Mouse (Mus musculus) limb, embryonic 15.5 days (tissue): Measurements from ENCODE around the gene Acoxl. TPM values are rescaled to one million over a fixed set of nuclear protein-coding genes. Genes with fewer than 3 reads are reported as not detected.

Source experiments
- ATAC-seq: fragments of 200-750 bp; cut with Nextera tagmentation; 2 replicates; pipeline ENCODE4 v1.8.0; 2017; ENCODE audit warnings: low read depth, moderate TSS enrichment; ENCODE audit not compliant: insufficient number of reproducible peaks, low FRiP score, low TSS enrichment
- H3K27ac ChIP-seq: fragments of 300-500 bp; sonication (generic); 2 replicates; pipeline ENCODE4 v1.5.1; 2015; ENCODE audit warnings: moderate library complexity, mild to moderate bottlenecking, inconsistent platforms
- H3K27me3 ChIP-seq: fragments of 300-500 bp; sonication (generic); 2 replicates; pipeline ENCODE4 v1.6.1; 2015; ENCODE audit warnings: inconsistent platforms
- H3K36me3 ChIP-seq: fragments of 300-500 bp; sonication (generic); 2 replicates; pipeline ENCODE4 v1.6.1; 2015; ENCODE audit warnings: inconsistent platforms
- H3K4me1 ChIP-seq: fragments of 300-500 bp; sonication (generic); 2 replicates; pipeline ENCODE4 v1.6.1; 2015; ENCODE audit warnings: inconsistent platforms
- H3K4me2 ChIP-seq: fragments of 300-500 bp; sonication (generic); 2 replicates; pipeline ENCODE4 v1.6.1; 2015; ENCODE audit warnings: mild to moderate bottlenecking, inconsistent platforms
- H3K4me3 ChIP-seq: fragments of 300-500 bp; sonication (generic); 2 replicates; pipeline ENCODE4 v1.5.1; 2015; ENCODE audit warnings: mild to moderate bottlenecking, inconsistent platforms
- H3K9ac ChIP-seq: fragments of 300-500 bp; sonication (generic); 2 replicates; pipeline ENCODE4 v1.6.1; 2015; ENCODE audit warnings: inconsistent platforms
- H3K9me3 ChIP-seq: fragments of 300-500 bp; sonication (generic); 2 replicates; pipeline ENCODE4 v1.6.1; 2016; ENCODE audit warnings: inconsistent platforms
- WGBS: fragments of 180-500 bp; shearing (Covaris S2); methylation state at CpG from one replicate; pipeline ENCODE4 v1.1.7; 2015; 5-methylcytosine and 5-hydroxymethylcytosine counted together
- polyA plus RNA-seq: library from polyadenylated mRNA; unstranded; fragments of >200 nt; fragmentation: Nextera tagmentation; extraction: Ambion mirVana; gene quantifications from 2 replicates; pipeline ENCODE4 v1.2.1, GENCODE M21; 2015

The Acoxl gene
- polyA plus RNA-seq, 1 experiment from 2014 or later, result 0.09 TPM

- Histone ChIP-seq H3K9ac (no peak overlapping the region), H3K27me3 (no peaks in the 10 kb centered on the region), H3K4me2 (no peak overlapping the region), H3K4me1 (peaks cover 12% of the 10 kb centered on the region), H3K4me3 (no peak overlapping the region), H3K27ac (no peak overlapping the region), H3K36me3 (peaks cover 24% of the 10 kb centered on the region), H3K9me3 (no peaks in the 10 kb centered on the region)
- ATAC-seq, result no peak
Observed at GRCm38 (mm10) chr2:128143992-128144391, 305.3 kb downstream of the Acoxl start.

GRCm38 (mm10) chr2:128145433-128145832 is 306.8 kb downstream of the Acoxl start:
- H3K36me3 ChIP-seq, result peaks cover 35% of the 10 kb centered on the region
- H3K27ac ChIP-seq, result no peak overlapping the region
- H3K4me3 ChIP-seq, result no peak overlapping the region
- H3K27me3 ChIP-seq, result no peaks in the 10 kb centered on the region
- H3K4me2 ChIP-seq, result no peak overlapping the region
- H3K4me1 ChIP-seq, result no peaks in the 10 kb centered on the region
- 75% methylated on average over 3 of the region's 3 CpGs for WGBS
- H3K9me3 ChIP-seq, result no peaks in the 10 kb centered on the region
- no peak for ATAC-seq
- H3K9ac ChIP-seq, result no peak overlapping the region

GRCm38 (mm10) chr2:128149596-128149995 is 310.9 kb downstream of the Acoxl start:
- H3K9ac ChIP-seq, result no peak overlapping the region
- no peak overlapping the region for H3K27ac ChIP-seq
- H3K4me1 ChIP-seq, result peaks cover 11% of the 10 kb centered on the region
- no peak overlapping the region for H3K4me3 ChIP-seq
- no peak overlapping the region for H3K4me2 ChIP-seq
- H3K36me3 ChIP-seq, result peaks cover 39% of the 10 kb centered on the region
- WGBS, result 73% methylated on average over 5 of the region's 5 CpGs
- no peaks in the 10 kb centered on the region for H3K27me3 ChIP-seq
- no peak for ATAC-seq
- H3K9me3 ChIP-seq, result no peaks in the 10 kb centered on the region

GRCm38 (mm10) chr2:128152211-128152610 is 313.5 kb downstream of the Acoxl start:
- Histone ChIP-seq H3K9ac (no peak overlapping the region), H3K9me3 (no peaks in the 10 kb centered on the region), H3K27ac (no peak overlapping the region), H3K36me3 (peaks cover 34% of the 10 kb centered on the region), H3K4me1 (peaks cover 23% of the 10 kb centered on the region), H3K4me2 (no peak overlapping the region), H3K4me3 (no peak overlapping the region), H3K27me3 (no peaks in the 10 kb centered on the region)
- WGBS, result 76% methylated on average over 9 of the region's 9 CpGs
- no peak for ATAC-seq

GRCm38 (mm10) chr2:128152845-128153550 is 314.3 kb downstream of the Acoxl start:
- no peak overlapping the region for H3K9ac ChIP-seq
- WGBS, result 69% methylated on average over 16 of the region's 16 CpGs
- H3K27me3 ChIP-seq, result no peaks in the 10 kb centered on the region
- no peak overlapping the region for H3K27ac ChIP-seq
- H3K4me2 ChIP-seq, result no peak overlapping the region
- ATAC-seq, result no peak
- no peak overlapping the region for H3K4me3 ChIP-seq
- H3K4me1 ChIP-seq, result peaks cover 27% of the 10 kb centered on the region
- peaks cover 26% of the 10 kb centered on the region for H3K36me3 ChIP-seq
- no peaks in the 10 kb centered on the region for H3K9me3 ChIP-seq

- Histone ChIP-seq H3K4me2 (no peak overlapping the region), H3K9me3 (no peaks in the 10 kb centered on the region), H3K9ac (no peak overlapping the region), H3K4me1 (peaks cover 30% of the 10 kb centered on the region), H3K27me3 (no peaks in the 10 kb centered on the region), H3K27ac (no peak overlapping the region), H3K36me3 (peaks cover 21% of the 10 kb centered on the region), H3K4me3 (no peak overlapping the region)
- no peak for ATAC-seq
- 67% methylated on average over 11 of the region's 11 CpGs for WGBS
Observed at GRCm38 (mm10) chr2:128153551-128153910, 314.9 kb downstream of the Acoxl start.

- Histone ChIP-seq H3K4me1 (peaks cover 44% of the 10 kb centered on the region), H3K27me3 (no peaks in the 10 kb centered on the region), H3K9me3 (no peaks in the 10 kb centered on the region), H3K4me2 (no peak overlapping the region), H3K9ac (no peak overlapping the region), H3K36me3 (peaks cover 19% of the 10 kb centered on the region; the same call in 1 of the 2 replicates), H3K4me3 (no peak overlapping the region), H3K27ac (no peak overlapping the region)
- no peak for ATAC-seq
- 87% methylated on average over 13 of the region's 13 CpGs for WGBS
Observed at GRCm38 (mm10) chr2:128155412-128156066, 316.9 kb downstream of the Acoxl start.

DNA sequence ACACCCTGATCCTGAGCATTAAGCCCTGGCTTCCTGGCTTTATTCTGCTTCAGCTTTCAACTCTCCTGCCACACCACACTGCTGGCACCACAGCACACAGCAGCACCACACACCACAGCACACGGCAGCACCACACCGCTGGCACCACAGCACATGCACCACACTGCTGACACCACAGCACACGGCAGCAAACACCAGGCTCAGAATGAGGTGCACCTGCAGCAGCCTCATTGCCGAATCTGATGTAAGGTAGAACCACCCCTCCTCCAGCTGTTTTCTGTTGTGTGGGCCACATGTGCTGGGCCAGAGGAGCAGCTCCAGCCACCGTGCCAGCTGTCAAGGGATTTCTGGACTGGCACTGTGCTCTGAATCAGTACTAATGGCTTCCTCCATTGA is 317.4 kb downstream of the Acoxl start:
- H3K27ac ChIP-seq, result no peak overlapping the region
- no peak overlapping the region for H3K9ac ChIP-seq
- H3K4me2 ChIP-seq, result no peak overlapping the region
- no peaks in the 10 kb centered on the region for H3K27me3 ChIP-seq
- no peak overlapping the region for H3K4me3 ChIP-seq
- H3K4me1 ChIP-seq, result peaks cover 44% of the 10 kb centered on the region
- H3K36me3 ChIP-seq, result peaks cover 17% of the 10 kb centered on the region; the same call in 1 of the 2 replicates
- H3K9me3 ChIP-seq, result no peaks in the 10 kb centered on the region
- no peak for ATAC-seq
- WGBS, result 61% methylated on average over 5 of the region's 5 CpGs

DNA sequence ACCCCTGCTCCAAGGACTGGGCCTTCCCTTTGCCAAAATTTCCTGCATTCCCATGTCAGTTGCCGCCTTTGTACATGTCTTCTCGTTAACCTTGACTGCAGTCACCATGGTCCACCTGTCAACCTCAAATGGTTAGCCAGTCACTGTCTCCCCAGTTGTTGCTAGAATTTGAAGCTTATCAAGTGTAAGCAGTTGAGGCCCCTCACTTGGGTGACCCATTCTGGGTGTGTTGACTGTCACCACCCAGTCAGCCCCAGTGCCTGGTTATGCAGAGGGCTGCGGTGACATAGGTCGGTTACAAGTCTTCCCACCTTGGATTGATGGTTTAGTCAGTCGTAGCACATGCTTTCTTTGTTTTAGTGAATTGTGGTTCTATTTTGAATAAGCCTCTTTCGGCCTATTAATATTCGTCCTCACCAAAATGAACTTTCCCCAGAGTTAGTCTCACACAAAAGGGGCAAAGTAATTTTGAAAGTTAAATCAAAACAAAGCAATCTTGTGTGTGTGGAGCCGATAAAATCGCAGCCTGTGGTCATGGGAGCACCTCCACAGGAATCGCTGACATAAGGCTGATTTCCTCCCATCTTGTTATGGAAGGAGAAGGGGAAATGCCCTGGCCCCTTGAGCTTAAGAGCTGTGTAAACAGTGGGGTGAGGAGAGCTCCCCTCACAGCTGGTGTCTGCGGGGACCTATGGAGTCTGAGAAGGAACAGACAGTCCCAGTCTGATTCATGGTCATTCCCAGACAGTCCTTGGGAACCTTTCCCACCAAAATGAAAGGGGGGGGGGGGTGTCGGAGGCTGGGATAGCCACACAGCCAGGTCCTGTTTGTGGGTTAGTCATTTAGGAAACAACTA is 318.1 kb downstream of the Acoxl start:
- 76% methylated on average over 12 of the region's 12 CpGs for WGBS
- no peak overlapping the region for H3K27ac ChIP-seq
- ATAC-seq, result no peak
- H3K36me3 ChIP-seq, result peaks cover 14% of the 10 kb centered on the region; the same call in 1 of the 2 replicates
- H3K4me1 ChIP-seq, result peaks cover 44% of the 10 kb centered on the region
- no peak overlapping the region for H3K9ac ChIP-seq
- no peak overlapping the region for H3K4me2 ChIP-seq
- no peaks in the 10 kb centered on the region for H3K27me3 ChIP-seq
- no peak overlapping the region for H3K4me3 ChIP-seq
- no peaks in the 10 kb centered on the region for H3K9me3 ChIP-seq

GRCm38 (mm10) chr2:128158734-128159410 is 320.2 kb downstream of the Acoxl start:
- ATAC-seq, result no peak
- peak overlapping the region; percentile 27; the same call in 1 of the 2 replicates for H3K27ac ChIP-seq

DNA sequence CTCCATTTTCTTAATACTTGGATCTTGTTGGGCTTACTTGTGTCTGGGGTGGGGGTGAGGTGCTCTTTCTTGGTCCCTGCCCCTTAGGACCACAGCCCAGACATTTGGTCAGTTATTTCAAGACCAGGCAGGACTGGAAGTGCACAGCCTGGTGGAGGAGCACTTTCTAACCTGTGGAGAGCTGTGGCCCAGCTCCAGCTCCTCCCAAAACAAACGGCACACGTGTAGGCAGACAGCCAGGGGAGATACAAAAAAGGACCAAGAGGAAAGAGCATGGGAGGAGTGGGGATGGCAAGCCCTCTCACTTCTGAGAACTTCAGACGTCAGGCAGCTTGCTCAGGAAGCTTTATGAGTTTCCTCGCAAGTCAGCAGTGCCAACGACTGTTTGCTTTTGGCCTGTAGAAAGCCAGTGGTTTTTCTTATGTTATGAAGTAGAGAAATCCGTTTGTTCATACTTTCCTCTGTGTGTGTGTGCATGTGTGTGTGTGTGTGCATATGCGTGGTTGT is 321.0 kb downstream of the Acoxl start:
- H3K27ac ChIP-seq, result 0 out of 2 replicates have a peak overlapping the region, but pooled peaks have one; percentile 27
- no peaks in the 10 kb centered on the region for H3K9me3 ChIP-seq
- no peak overlapping the region for H3K9ac ChIP-seq
- H3K4me2 ChIP-seq, result no peak overlapping the region
- no peaks in the 10 kb centered on the region for H3K27me3 ChIP-seq
- H3K4me3 ChIP-seq, result no peak overlapping the region
- ATAC-seq, result no peak
- 51% methylated on average over 7 of the region's 7 CpGs for WGBS
- H3K4me1 ChIP-seq, result peaks cover 33% of the 10 kb centered on the region
- H3K36me3 ChIP-seq, result peaks cover 16% of the 10 kb centered on the region; the same call in 1 of the 2 replicates

More at GRCm38 (mm10) chr2:128158734-128159410, 320.2 kb downstream of the Acoxl start:
- Histone ChIP-seq H3K4me3 (no peak overlapping the region), H3K27me3 (no peaks in the 10 kb centered on the region), H3K9ac (no peak overlapping the region), H3K9me3 (no peaks in the 10 kb centered on the region), H3K4me1 (peaks cover 33% of the 10 kb centered on the region), H3K36me3 (peaks cover 16% of the 10 kb centered on the region; the same call in 1 of the 2 replicates), H3K4me2 (no peak overlapping the region)
- 73% methylated on average over 17 of the region's 17 CpGs for WGBS
